Mouse (Mus musculus) frontal cortex, postnatal 36 days (tissue): Measurements from ENCODE around the gene Cant1.
A peak's percentile ranks its signal among the peaks of the same experiment; 100 is the strongest.

ENCODE experiments used
- DNase-seq, 2 experiments: peaks; one replicate each; pipeline ENCODE4 v3.0.0; 2022; ENCODE audit warnings: low spot score in 2 of 2

The Cant1 gene

GRCm38 (mm10) chr11:118430291-118430885 lies 11.5 kb upstream of the Cant1 start:
- DNase-seq: no peak

GRCm38 (mm10) chr11:118428944-118429709 lies 10.2 kb upstream of the Cant1 start:
- DNase-seq: no peak

GRCm38 (mm10) chr11:118428460-118428868 lies 9.6 kb upstream of the Cant1 start:
- peak in 1 of 2 experiments; percentile 17 for DNase-seq

- no peak for DNase-seq
Observed at GRCm38 (mm10) chr11:118427986-118428385, 9.1 kb upstream of the Cant1 start, which contains the start of gene C1qtnf1. Gene C1qtnf1, plus strand, starts transcription at chr11:118428203.

- no peak for DNase-seq
Observed at GRCm38 (mm10) chr11:118427266-118427779, 8.4 kb upstream of the Cant1 start.

GRCm38 (mm10) chr11:118426765-118427164 lies 7.9 kb upstream of the Cant1 start:
- DNase-seq: no peak

GRCm38 (mm10) chr11:118424621-118425335 lies 5.9 kb upstream of the Cant1 start:
- no peak for DNase-seq

- DNase-seq: peak; percentile 73 to 80
Observed at GRCm38 (mm10) chr11:118423266-118423971, 4.5 kb upstream of the Cant1 start.

- DNase-seq: no peak
Observed at GRCm38 (mm10) chr11:118420261-118420660, 1.4 kb upstream of the Cant1 start.

- no peak for DNase-seq
Observed at GRCm38 (mm10) chr11:118418442-118418833, 448 bp downstream of the Cant1 start.

- DNase-seq: no peak
Observed at GRCm38 (mm10) chr11:118417496-118417895, 1.4 kb downstream of the Cant1 start.

GRCm38 (mm10) chr11:118416046-118416445 lies 2.8 kb downstream of the Cant1 start:
- DNase-seq: no peak

GRCm38 (mm10) chr11:118415630-118416029 lies 3.3 kb downstream of the Cant1 start:
- DNase-seq: no peak

- DNase-seq: no peak
Observed at GRCm38 (mm10) chr11:118414270-118414669, 4.6 kb downstream of the Cant1 start.

GRCm38 (mm10) chr11:118413055-118413454 lies 5.8 kb downstream of the Cant1 start:
- DNase-seq: peak in 1 of 2 experiments; percentile 24

- no peak for DNase-seq
Observed at GRCm38 (mm10) chr11:118412601-118413000, 6.3 kb downstream of the Cant1 start.

- no peak for DNase-seq
Observed at GRCm38 (mm10) chr11:118411271-118411670, 7.6 kb downstream of the Cant1 start.

- DNase-seq: no peak
Observed at GRCm38 (mm10) chr11:118410479-118410878, 8.4 kb downstream of the Cant1 start.

- no peak for DNase-seq
Observed at GRCm38 (mm10) chr11:118410073-118410444, 8.8 kb downstream of the Cant1 start.

- no peak for DNase-seq
Observed at GRCm38 (mm10) chr11:118409106-118410072, 9.5 kb downstream of the Cant1 start.
